Mouse (Mus musculus) heart, postnatal 14 days (tissue): ENCODE results near the gene Catsper2. TPM values are rescaled to one million over a fixed set of nuclear protein-coding genes. Genes with fewer than 3 reads are reported as not detected.

Source experiments
- DNase-seq, 2 experiments: peaks; one replicate each; pipeline ENCODE4 v3.0.0; 2021 to 2022
- intact Hi-C: fragments of 180-260 bp; cut with DNase I; formaldehyde crosslinking; loops from one replicate; pipeline ENCODE4 v1.15.1; 2025
- long read RNA-seq, 2 experiments: library from polyadenylated mRNA; stranded (forward); transcript quantifications; one replicate each; pipeline ENCODE4 v2.0.0; 2021
- total RNA-seq, 2 experiments: library from RNA; stranded (reverse); gene quantifications; 2 replicates each; pipeline ENCODE4 v1.2.3; 2021

The Catsper2 gene
- total RNA-seq: 1 to 10 TPM; 3.2 to 3.9 TPM
- long read RNA-seq, experiment 1, partial matches to known transcripts: 1 of 5 reads
- long read RNA-seq, experiment 1, other reads (novel, unspliced or antisense): 3 of 5 reads
- long read RNA-seq, experiment 2, partial matches to known transcripts: 5 of 7 reads
- long read RNA-seq, experiment 2, other reads (novel, unspliced or antisense): 2 of 7 reads

DNA sequence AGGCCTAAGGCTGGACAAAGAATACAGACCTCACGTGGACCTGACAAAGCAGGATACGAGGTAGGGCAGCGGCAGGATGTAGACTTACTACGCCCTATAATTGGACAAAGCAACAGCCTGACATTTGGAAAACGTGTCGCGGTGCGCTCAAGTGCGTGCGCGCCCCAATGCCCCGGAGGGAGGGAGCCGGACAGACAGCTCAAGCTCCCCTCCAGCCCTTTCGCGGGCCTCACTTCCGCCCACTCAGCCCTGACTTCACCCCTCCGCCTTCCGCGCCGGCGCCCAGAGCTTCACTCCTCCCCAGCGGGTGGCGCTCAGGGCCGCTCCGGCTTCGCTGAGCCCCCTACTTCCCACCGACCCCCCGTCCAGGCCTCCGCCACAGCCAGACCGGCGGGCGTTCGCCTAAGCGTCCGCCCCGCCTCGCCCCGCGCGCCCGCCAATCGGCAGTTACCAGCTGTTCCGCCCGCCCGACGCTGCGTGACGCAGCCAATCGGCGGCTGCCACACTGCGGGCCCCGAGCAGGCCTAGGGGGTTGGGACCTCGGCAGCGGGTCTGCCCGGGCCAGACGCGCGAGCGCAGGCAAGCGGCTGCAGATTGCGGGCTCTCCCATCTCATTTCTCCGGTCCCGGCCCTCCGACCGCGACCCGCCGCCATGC lies at the start of gene Catsper2, which contains the start of gene Pdia3:
Gene Catsper2, minus strand, starts transcription at position 406 of the 656 bp plus-strand sequence.
Gene Pdia3, plus strand, starts transcription at position 389 of the 656 bp plus-strand sequence.
- peak; percentile 97 to 98 for DNase-seq
- intact Hi-C loops: loop anchor here (5.0 to 10.0 kb wide), 2 partner anchors 34 to 1319 kb away; partner anchors contain the start of gene Serf2

DNA sequence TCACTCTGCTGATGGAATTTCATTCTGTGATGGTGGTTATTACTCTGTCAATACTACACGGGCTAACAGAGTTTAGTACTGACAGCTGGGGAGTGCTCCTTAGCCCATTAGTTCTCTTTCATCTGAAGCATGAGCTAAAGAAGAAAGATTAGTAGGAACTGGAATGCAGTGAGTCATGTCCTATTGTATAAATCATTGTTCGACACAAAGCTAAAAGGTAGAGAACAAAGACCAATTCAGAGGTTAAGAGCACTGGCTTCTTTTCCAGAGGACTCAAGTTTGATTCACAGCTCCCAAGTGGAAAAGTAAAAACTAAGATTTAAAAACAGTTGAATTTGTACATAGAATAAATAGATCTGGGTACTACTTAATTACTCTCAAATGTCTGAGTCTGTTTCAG lies 46.5 kb upstream of the Catsper2 start:
- no peak for DNase-seq
- intact Hi-C loops: no loop called here

DNA sequence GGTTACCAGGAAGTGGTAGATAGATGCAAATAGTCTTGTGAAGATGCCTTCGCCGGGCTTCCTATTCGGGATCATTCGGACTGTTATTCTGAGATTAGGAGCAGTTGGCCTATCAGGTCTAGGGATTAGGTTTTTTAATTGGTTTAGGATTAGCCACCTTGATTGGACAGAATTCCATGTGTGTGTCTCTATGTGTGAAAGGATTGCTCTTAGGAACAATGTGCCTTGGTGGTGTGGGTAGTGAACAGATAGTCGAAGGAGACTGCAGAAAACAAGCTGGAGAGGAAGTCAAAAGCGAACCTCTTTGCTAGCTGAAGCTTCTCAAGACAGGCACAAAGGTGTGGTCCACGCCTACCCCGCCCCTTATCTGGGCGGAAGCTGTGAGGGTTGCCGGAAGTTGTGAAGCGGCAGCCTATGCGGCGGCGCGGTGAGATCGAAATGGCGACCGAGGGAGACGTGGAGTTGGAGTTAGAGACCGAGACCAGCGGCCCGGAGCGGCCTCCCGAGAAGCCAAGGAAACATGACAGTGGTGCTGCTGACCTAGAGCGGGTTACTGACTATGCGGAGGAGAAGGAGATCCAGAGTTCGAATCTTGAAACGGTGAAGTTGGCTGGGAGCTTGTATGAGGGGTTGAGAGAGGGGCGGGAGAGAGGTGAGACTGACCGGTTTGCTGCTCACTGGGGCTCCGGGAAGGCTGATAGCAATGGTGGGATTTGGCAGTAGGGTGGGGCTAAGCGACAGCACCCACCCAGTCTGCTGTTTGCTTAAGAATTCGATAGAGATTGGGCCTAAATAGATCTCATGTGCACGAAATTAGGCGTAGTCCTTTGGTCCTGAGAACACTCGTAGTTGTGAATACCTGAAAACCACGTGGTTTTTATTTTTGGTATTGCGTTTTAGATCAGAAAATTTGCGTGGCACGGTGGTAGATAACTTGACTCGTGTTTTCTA lies 43.4 kb upstream of the Catsper2 start, which contains the start of gene Serinc4:
Gene Serinc4, minus strand, starts transcription at position 90 of the 951 bp plus-strand sequence.
- intact Hi-C loops: loop anchor here (10.0 kb wide), 1 partner anchor 498 kb away; the partner anchor contains the start of genes Ctdspl2 and Mageb3
- DNase-seq: peak; percentile 79 to 87

DNA sequence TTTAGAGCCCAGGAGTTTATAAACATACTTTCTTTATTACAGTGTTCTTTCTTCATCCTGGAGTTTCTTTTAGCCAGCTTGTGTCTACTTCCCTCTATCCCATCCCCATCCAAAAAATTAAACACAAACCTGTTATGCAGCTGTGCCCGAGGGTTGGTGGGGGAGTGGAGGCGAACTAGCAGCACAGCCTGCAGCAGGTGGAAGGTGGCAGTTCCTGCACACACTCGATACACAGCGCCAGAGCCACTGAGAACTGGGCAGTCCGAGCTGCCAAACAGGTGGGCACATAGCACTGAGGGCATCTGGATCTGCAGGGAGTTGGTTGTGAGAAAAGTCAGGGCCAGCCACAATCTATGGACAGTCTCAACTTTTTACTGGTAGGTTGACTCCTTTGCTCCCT lies 41.9 kb upstream of the Catsper2 start:
- no peak for DNase-seq
- intact Hi-C loops: loop anchor here (10.0 kb wide), 1 partner anchor 499 kb away; the partner anchor contains the start of genes Ctdspl2 and Mageb3

DNA sequence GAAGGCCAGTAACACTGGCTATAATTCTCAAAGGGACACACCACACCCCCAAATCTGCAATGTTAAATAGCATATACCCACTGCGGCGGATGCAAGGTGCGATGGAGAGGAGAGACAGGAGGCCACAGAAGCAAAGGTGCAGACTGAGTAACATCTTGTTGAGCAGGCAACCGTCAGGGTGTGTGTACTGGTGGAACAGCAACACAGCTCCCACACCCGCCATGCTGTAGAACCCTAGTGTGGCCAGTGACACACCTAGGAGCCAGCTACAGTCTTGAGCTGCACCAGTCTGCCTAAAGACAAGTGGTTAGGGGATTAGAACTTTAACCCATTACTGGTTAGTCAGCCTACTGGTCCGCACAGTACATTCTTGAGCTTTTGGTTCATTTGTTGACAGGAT lies 40.3 kb upstream of the Catsper2 start:
- intact Hi-C loops: loop anchor here (10.0 kb wide), 1 partner anchor 501 kb away; the partner anchor contains the start of genes Ctdspl2 and Mageb3
- no peak for DNase-seq

DNA sequence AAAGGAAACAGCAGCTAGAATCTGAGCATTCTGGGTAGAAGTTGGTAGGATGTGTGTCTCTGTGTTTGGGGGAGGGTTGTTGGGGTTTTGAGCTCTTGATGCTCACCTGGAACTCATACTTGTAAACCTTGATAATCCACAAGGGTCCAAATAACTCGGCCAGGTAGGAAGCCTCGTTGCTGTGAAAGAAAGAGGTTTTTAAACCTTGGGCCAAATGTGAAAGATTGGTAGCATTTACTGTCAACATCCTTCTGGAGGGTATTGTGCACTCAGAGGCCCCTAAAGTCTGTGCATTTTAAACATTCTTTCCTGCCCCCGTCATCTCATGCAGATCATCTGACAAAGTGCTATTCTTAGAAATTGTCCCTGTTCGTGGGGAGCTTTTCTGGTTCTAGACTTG lies 39.4 kb upstream of the Catsper2 start, which contains the start of gene Hypk:
Gene Hypk, plus strand, starts transcription at position 301 of the 400 bp plus-strand sequence.
- no peak for DNase-seq
- intact Hi-C loops: loop anchor here (10.0 kb wide), 1 partner anchor 502 kb away; the partner anchor contains the start of genes Ctdspl2 and Mageb3

DNA sequence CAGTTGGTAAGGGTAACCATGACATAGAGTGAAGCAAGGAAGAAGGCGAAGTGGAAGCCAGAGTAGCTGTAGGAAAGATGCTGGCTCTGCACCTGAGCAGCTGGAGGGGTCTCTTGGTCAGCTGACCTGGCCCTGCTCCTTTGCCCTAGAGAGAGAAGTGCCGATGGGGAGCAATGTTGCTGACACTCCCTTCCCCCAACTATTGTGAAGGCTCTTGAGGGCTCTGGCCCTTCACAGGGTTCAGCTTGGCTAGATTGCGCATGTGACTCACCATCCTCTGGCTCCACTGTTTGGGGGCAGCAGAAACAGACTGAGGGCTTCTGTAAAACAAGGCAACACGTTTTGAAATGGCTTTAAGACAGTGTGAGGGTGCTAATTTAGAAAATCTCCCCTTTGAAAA lies 38.8 kb upstream of the Catsper2 start:
- intact Hi-C loops: loop anchor here (10.0 kb wide), 1 partner anchor 502 kb away; the partner anchor contains the start of genes Ctdspl2 and Mageb3
- no peak for DNase-seq

DNA sequence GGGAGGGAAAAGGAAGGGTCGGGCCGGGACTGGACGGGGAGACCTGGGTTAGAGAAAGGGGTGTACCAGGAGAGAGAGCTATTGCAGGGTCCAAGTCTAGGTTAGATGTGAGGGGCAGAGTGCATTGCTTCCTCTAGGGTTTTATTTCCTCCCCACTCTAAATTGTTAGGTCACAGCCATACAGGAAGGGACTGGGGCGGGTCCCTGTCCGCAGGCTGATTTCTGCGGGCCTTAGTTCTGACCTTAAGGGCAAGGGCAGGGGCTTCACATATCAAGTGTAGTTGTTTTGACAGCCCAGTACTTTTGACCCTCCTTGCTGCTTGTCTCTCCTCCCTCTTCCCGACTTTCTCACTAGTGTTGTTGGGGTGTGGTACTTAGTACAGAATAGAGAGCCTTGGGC lies 36.5 kb upstream of the Catsper2 start:
- DNase-seq: peak in 1 of 2 experiments; percentile 23
- intact Hi-C loops: loop anchor here (10.0 kb wide), 1 partner anchor 505 kb away; the partner anchor contains the start of genes Ctdspl2 and Mageb3

DNA sequence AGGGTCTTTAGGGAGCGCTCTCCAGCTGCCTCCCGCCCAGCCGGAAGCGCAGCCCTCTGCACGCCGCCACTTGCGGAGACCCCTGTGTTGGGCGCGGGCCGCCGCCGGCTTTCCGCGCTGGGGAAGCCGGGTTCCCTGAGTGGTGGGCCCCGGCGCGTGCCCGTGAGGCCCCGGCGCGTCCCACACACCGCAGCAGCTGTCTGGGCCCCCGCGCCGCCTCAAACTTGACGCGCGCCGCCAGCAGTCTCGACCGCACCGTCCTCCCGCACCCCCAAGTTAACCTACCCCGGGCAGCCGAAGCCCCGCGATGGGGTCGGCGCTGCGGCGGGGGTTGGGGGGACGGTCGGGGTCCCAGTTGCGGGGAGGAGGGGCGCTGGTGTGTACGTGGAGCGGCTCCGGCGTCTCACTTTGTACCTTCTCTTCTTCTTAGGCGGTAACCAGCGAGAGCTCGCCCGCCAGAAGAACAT lies 36.0 kb upstream of the Catsper2 start:
- intact Hi-C loops: loop anchor here (5.0 to 10.0 kb wide), 2 partner anchors 37 to 505 kb away; partner anchors contain the start of genes Catsper2, Ctdspl2, Mageb3 and Pdia3
- DNase-seq: no peak

DNA sequence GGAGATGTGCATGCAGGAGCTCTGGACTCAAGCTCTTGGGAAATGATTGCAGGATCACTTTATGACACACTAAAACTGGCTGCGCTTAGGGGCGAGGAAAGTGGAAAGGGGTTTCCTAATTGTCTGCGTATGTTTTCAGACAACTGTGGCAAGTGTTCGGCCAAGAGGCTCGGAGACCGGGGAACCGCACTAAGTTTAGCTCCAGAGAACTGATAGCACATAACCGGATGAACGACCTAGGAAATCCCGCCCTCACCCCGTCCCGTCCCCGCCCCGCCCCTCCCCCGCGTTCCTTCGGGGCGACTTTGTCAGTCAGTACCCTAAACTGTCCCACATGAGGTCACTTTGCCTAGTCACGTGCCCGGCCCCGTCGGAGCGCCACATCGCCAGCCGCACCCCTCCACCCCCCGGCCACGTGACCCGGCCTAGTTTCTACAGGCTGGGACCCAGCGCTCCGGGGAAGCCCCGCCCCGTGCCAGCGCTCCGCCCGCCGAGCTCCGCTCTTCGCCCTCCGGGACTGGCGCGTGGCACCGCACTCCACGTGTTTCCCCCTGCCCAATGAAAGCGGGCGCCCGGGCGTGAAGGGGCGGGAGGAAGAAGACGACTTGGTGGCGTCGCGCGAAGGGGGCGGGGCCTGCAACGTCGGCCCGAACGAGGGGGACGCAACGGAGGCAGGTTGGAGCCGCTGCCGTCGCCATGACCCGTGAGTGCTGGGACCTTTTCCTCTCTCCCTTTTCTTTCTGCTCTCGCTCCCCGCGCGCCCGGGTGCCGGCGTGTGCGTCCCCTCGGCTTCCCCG lies 35.3 kb upstream of the Catsper2 start, which contains the start of gene Serf2:
Gene Serf2, plus strand, starts transcription at position 457 of the 797 bp plus-strand sequence.
- peak; percentile 100 for DNase-seq
- intact Hi-C loops: loop anchor here (1.0 to 5.0 kb wide), 2 partner anchors 25 to 37 kb away; partner anchors contain the start of genes Catsper2, Mfap1b and Pdia3

DNA sequence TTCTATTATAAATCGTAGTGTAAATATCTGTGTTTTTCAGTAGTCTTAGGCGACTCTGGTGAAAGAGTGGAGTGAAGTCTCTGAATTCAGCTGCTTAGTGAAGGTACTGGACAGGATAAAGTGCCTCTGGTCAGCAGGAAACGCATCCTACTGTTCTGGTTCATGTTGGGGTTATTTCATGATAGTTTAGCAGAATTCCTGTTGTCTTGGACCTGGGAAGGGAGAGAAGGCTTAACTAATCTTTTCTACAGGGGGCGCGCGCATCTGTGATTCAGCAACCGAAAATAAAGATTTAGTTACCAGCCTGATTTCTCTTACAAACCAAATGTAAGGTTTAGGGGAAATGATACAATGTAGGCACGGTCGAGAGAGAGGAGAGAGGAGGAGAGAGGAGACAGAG lies 34.5 kb upstream of the Catsper2 start:
- intact Hi-C loops: loop anchor here (1.0 to 5.0 kb wide), 2 partner anchors 26 to 36 kb away; partner anchors contain the start of genes Catsper2, Mfap1b and Pdia3
- DNase-seq: peak; percentile 37 to 56

DNA sequence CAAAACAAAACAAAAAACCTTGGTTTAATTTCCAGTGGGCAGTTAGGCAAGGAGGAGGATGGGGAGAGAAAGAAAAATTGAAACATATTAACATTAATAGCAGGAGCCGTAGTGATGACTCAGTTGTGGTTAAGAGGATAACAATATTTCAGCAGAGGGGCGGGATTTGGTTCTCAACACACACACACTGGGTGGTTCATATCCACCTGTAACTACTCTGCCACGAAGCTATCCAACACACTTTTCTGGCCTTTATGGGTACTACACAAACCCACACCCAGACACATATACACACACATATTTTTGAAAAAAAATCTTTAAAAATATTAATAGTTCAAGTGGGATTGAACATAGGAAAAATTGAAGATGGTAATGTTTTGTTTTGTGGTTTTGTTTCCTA lies 33.4 kb upstream of the Catsper2 start:
- intact Hi-C loops: loop anchor here (5.0 kb wide), 1 partner anchor 35 kb away; the partner anchor contains the start of genes Catsper2 and Pdia3
- DNase-seq: no peak

DNA sequence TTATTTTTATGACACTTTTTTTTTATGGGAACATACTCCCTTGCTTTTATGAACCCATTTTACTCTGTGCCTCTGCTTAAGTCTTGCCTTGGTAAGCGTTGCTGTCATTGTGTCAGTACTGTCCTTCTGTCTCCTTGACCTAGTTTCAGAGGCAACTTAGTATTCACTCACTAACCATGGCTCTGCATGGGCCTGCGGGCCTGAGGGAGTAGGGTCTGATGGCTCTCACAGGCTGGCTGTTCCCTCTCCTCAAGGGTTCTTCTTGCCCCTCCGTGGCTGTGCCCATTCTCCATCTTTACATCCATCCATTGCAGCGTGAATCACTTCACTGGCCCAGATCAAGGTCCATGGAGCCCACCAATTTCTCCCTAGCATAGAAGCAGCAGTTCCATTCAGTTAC lies 32.9 kb upstream of the Catsper2 start:
- intact Hi-C loops: loop anchor here (5.0 kb wide), 1 partner anchor 34 kb away; the partner anchor contains the start of genes Catsper2 and Pdia3
- DNase-seq: no peak

DNA sequence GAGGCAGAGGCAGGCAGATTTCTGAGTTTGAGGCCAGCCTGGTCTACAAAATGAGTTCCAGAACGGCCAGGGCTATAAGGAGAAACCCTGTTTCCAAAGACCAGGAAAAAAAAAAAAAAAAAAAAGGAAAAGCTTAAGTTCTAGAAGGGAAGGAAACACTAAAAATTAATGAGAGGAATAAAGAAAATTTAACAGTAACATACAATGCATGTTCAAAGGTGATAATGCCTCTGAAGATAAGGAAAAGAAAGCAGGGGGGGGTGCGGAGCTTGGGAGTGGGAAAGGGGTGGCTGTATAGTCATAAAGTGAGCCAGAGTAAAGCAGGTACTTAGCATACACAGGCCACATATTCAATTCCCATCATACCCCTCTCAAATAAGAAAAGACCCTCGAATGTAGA lies 31.5 kb upstream of the Catsper2 start:
- intact Hi-C loops: loop anchor here (5.0 kb wide), 1 partner anchor 33 kb away; the partner anchor contains the start of genes Catsper2 and Pdia3
- DNase-seq: no peak

DNA sequence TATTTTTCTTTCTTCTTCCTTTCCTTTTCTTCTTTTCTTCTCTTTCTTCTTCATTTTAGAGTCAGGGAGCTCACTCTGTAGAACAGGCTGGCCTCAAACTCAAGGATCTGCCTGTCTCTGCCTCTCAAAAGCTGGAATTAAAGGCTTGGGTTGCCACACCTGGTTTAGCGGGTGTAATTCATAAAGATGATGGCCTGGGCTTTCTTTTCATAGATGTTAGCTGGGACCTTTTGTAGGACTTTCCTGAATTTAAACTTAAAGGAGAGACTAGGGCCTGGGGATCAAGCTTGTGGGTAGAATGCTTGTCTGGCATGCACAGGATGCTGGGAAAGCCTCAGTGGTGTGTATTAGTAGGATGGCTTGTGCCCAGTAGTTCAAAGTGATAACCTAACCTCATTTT lies 30.6 kb upstream of the Catsper2 start, which contains the start of gene Ell3:
Gene Ell3, minus strand, starts transcription at position 101 of the 400 bp plus-strand sequence.
- intact Hi-C loops: no loop called here
- DNase-seq: no peak

DNA sequence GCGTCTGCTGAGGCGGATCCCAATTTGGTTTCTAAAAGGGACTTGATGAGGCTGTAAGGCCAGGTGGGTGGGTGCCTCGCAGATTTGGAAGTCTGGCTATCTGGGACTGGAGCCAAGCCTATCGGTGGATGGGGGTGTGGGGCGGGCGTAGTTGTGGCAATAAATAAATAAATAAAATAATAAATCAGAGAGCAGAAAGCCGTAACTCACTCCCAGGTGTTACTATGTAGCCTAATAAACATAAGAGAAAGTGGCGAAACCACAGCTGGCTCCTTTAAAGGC lies 29.4 kb upstream of the Catsper2 start:
- intact Hi-C loops: no loop called here
- DNase-seq: no peak

DNA sequence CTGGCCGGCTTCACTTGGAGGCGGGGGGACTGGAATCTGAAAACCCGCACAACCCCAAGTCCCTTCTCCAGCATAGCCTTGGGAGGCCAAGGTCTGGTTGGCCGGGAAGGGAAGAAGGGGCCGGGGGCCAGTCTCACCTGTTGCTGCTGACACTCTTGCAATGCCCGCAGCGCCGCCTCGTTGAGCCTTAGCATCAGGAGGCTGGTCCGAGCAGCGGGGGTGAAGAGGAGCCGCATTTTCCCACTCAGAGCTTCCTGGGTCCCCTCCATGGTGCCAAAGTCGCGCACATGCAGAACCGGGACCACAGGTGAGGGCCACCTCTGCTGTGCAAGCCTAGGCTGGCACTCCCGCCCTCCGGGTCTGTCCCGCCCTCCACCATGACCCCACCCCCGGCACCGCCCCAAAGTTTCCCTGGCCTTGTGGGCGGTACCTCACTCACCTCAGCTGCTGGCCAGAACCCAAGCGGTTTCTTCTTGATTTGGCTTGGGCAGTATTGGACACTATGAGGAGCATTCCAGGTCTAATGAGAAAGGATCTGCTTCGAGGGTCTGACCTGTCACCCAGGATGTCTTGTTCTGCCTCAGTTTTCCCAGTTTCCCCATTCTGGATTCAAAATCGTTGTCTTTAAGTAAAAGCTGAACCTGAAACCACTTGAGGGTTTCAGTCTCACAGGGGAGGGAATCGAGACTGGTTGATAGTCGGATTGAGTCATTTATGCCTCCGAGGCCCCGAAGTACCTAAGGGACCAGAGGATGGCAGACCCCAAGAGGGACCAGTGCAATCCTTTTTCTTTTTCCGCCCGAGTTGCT lies 28.9 kb upstream of the Catsper2 start:
- DNase-seq: peak; percentile 69 to 72
- intact Hi-C loops: no loop called here

DNA sequence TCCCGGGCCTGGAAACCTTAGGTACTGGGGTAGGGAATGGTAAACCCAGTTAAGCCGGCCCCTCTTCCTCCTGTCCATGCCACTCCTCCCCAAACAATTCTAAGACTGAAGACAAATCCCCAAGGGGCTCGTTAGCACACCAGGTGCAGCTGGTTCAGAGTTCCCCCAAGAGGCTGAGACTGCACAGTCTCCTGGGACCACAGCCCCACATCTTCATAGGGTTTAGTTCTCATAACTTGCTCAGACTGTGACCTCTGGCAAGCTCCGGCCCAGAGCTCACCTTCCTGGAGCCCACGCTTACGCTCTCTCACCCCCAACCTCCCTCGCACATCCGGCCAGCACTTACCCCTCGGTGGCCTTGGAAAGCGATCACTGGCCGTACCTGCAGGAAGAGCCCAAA lies 28.2 kb upstream of the Catsper2 start:
- intact Hi-C loops: no loop called here
- DNase-seq: no peak
